Mouse (Mus musculus) intestine, embryonic 15.5 days (tissue): ENCODE results near the gene Rgs17. TPM values are rescaled to one million over a fixed set of nuclear protein-coding genes. Genes with fewer than 3 reads are reported as not detected.

Experiments
- ATAC-seq: fragments of 200-750 bp; cut with Nextera tagmentation; 2 replicates; pipeline ENCODE4 v1.8.0; 2017; ENCODE audit warnings: moderate TSS enrichment, moderate library complexity
- H3K27ac ChIP-seq: fragments of 300-500 bp; sonication (generic); 2 replicates; pipeline ENCODE4 v1.5.1; 2015; ENCODE audit warnings: mild to moderate bottlenecking, inconsistent platforms
- H3K27me3 ChIP-seq: fragments of 300-500 bp; sonication (generic); replicated peaks from 2 replicates; pipeline ENCODE4 v1.6.1; 2015; ENCODE audit warnings: inconsistent platforms
- H3K36me3 ChIP-seq: fragments of 300-500 bp; sonication (generic); 2 replicates; pipeline ENCODE4 v1.6.1; 2015; ENCODE audit warnings: inconsistent platforms
- H3K4me1 ChIP-seq: fragments of 300-500 bp; sonication (generic); replicated peaks from 2 replicates; pipeline ENCODE4 v1.6.1; 2015; ENCODE audit warnings: inconsistent platforms
- H3K4me2 ChIP-seq: fragments of 300-500 bp; sonication (generic); replicated peaks from 2 replicates; pipeline ENCODE4 v1.6.1; 2015; ENCODE audit warnings: mild to moderate bottlenecking, inconsistent platforms
- H3K4me3 ChIP-seq: fragments of 300-500 bp; sonication (generic); replicated peaks from 2 replicates; pipeline ENCODE4 v1.5.1; 2015; ENCODE audit warnings: inconsistent platforms
- H3K9ac ChIP-seq: fragments of 300-500 bp; sonication (generic); 2 replicates; pipeline ENCODE4 v1.6.1; 2015; ENCODE audit warnings: inconsistent platforms
- H3K9me3 ChIP-seq: fragments of 300-500 bp; sonication (generic); 2 replicates; pipeline ENCODE4 v1.6.1; 2016; ENCODE audit warnings: inconsistent platforms
- WGBS: fragments of 180-500 bp; shearing (Covaris S2); methylation state at CpG from one replicate; pipeline ENCODE4 v1.1.7; 2015; 5-methylcytosine and 5-hydroxymethylcytosine counted together
- polyA plus RNA-seq: library from polyadenylated mRNA; unstranded; fragments of >200 nt; fragmentation: Nextera tagmentation; extraction: Ambion mirVana; gene quantifications from 2 replicates; pipeline ENCODE4 v1.2.1, GENCODE M21; 2015

The Rgs17 gene
- polyA plus RNA-seq, 1 experiment from 2014 or later = 2.5 TPM

DNA sequence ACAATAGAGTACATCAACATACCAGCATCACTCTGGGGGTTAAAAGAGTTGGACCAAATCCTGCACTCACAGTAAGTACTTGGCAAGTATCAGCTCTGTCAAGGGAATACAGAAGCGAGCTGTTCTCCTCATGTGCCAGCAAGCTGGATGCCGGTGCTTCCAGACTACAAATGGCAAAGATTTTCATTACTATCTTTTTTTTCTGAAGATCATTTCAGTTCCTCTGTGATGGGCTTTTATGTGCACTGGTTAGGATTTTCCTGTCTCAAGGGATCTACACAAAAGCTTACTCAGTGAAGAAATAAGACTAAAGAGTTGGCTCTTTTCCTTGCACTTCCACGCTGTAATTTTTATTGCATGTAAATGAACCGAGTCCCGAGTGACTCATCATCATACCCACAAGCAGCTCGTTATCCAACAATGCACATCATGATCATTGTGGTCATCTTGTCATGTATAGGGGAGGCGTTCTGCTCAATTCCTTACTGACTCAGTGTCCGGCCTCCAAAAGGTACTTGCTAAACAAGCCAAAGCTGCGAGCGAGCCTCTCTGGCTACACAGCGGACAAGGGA is 54.1 kb downstream of the Rgs17 start:
- Histone ChIP-seq H3K27me3 (no peaks in the 10 kb centered on the region), H3K4me2 (no peak overlapping the region), H3K9ac (no peak overlapping the region), H3K4me1 (no peaks in the 10 kb centered on the region), H3K36me3 (no peaks in the 10 kb centered on the region), H3K4me3 (no peak overlapping the region), H3K9me3 (no peaks in the 10 kb centered on the region), H3K27ac (no peak overlapping the region)
- ATAC-seq = no peak
- 70% methylated on average over 11 of the region's 11 CpGs for WGBS

DNA sequence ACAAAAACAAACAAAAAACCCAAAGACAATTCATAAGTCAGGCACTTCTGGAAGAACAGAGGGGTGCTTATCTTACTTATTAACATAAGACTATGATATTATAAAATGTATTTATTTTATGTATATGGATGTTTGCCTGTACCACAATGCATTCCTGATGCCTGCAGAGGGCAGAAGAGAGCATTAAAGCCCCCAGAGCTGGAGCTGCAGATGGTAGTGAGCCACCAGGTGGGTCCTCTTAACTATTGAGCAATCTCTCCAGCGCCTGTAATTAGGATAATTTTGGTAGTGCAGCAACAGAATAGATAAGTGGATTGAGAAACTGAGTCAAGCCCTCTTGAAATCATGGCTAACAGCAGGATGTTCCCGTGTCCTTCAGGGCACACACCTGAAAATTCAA is 56.2 kb downstream of the Rgs17 start:
- no peak overlapping the region for H3K27ac ChIP-seq
- H3K4me3 ChIP-seq = no peak overlapping the region
- H3K27me3 ChIP-seq = no peaks in the 10 kb centered on the region
- H3K36me3 ChIP-seq = no peaks in the 10 kb centered on the region
- H3K9me3 ChIP-seq = no peaks in the 10 kb centered on the region
- no peak for ATAC-seq
- H3K4me1 ChIP-seq = no peaks in the 10 kb centered on the region
- H3K4me2 ChIP-seq = no peak overlapping the region
- no peak overlapping the region for H3K9ac ChIP-seq
- 59% methylated on average over 2 of the region's 2 CpGs for WGBS

DNA sequence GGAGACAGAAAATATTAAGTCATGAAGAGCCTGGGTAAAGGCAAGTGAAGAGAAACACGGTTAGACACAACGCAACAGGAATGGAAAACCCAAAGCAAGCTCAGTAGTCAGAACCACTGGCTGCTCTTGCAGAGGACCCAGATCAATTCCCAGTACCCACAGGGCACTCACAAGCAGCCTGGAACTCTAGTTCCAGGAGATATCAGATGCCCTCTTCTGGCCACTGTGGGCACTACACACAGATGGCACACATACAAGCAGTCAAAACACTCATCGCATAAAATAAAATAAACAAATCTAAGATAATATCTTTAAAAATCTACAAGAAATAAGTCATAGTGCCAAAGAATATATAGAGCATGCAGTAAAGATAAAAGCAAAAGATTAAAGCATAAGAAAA is 59.5 kb downstream of the Rgs17 start:
- 95% methylated on average over 3 of the region's 3 CpGs for WGBS
- Histone ChIP-seq H3K27me3 (no peaks in the 10 kb centered on the region), H3K4me2 (no peak overlapping the region), H3K9ac (no peak overlapping the region), H3K4me1 (no peaks in the 10 kb centered on the region), H3K36me3 (no peaks in the 10 kb centered on the region), H3K4me3 (no peak overlapping the region), H3K27ac (no peak overlapping the region), H3K9me3 (no peaks in the 10 kb centered on the region)
- no peak for ATAC-seq

DNA sequence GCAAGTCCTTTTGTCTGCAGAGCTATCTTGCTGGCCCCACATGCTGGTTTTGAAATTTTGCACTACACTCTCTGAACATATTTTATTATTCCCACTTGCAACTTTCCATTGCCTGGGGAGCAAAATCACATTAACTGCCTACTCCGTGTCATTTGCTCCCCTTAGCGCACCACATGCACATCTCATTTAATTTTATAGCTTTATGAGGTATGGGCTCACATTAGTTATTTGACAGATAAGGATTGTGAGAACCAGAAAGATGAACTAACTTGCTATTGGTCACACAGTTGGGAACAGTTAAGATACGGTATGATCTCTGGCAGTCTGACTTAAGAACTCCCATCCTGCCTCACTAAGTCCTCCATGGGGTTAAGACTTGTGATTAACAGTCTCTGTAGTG is 61.4 kb downstream of the Rgs17 start:
- H3K9me3 ChIP-seq = no peaks in the 10 kb centered on the region
- H3K4me2 ChIP-seq = no peak overlapping the region
- no peaks in the 10 kb centered on the region for H3K36me3 ChIP-seq
- 80% methylated on average over 3 of the region's 3 CpGs for WGBS
- H3K27ac ChIP-seq = no peak overlapping the region
- no peak for ATAC-seq
- no peak overlapping the region for H3K9ac ChIP-seq
- H3K27me3 ChIP-seq = no peaks in the 10 kb centered on the region
- no peak overlapping the region for H3K4me3 ChIP-seq
- H3K4me1 ChIP-seq = no peaks in the 10 kb centered on the region

DNA sequence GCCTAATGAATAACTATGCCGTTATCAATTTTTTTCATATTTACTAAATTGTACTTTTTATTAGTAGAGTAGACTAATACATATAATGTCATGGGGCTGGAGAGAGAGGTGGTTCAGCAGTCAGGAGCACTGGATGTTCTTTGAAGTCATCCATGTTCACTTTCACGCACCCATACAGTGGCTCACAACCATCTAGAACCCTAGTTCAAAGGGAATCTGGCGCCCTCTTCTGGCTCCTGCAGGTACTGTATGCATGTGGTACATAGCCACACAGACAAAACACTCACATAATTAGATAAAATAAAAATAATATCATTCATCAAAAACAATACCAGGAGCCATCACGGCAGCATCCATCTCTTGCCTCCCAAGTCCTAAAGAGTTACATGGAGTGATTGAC is 62.5 kb downstream of the Rgs17 start:
- no peaks in the 10 kb centered on the region for H3K36me3 ChIP-seq
- H3K27me3 ChIP-seq = no peaks in the 10 kb centered on the region
- no peak overlapping the region for H3K9ac ChIP-seq
- no peak for ATAC-seq
- no peak overlapping the region for H3K4me3 ChIP-seq
- H3K4me1 ChIP-seq = no peaks in the 10 kb centered on the region
- H3K27ac ChIP-seq = no peak overlapping the region
- 74% methylated on average over 4 of the region's 4 CpGs for WGBS
- H3K9me3 ChIP-seq = no peaks in the 10 kb centered on the region
- no peak overlapping the region for H3K4me2 ChIP-seq

DNA sequence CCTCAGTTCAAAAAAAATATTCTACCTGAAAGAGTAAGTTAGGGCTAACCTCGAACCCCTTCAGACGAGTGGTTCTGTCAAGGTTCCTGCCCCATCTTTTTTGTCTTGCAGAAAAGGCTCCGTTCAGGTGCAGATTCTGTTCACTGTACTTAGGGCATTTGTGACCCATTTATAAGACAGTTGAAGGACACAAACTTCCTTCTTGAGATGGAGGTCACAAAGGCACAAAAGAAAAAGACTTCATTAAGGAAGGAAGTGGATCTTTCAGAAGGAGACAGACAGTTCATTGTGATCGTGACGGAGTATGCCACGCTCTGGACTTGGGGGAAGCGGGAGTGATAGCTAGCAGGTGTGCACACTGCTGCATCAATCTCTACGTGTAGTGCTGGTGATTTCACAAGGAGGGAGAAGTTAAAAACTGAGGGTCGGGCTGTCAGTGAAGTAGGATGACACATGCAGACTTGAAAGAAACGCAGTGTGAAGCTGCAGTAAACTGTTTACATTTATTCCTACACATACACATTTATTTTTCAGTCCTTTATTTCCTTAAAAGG is 64.1 kb downstream of the Rgs17 start:
- ATAC-seq = no peak
- H3K4me2 ChIP-seq = no peak overlapping the region

DNA sequence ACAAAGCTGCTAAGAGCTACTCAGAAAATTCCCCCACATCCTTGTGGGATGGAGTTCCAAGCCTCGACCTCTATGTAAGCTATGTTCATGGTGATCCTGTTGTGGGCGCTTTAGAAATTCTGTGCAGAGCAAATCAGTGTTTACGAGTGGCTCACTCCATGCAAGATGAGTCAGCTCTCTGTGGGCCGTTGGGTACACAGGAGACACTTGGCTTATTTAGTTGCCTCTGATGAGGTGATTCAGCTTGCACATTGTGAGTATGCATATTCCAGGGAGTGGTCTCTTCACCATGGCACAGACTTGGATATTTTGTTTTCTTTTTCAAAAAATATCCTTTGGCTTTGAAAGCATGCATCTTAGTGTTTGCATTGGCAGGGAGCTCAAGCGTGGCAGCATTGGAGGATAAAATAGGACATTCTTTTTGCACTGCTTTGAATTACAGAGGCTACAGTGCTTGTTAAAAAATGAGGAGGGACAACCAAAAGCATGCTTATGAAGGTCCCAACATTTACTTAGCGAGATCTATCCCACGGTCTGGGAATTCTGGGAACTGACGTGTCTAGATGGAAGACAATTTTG is 68.8 kb downstream of the Rgs17 start:
- Histone ChIP-seq H3K4me3 (no peak overlapping the region), H3K27ac (no peak overlapping the region), H3K9ac (no peak overlapping the region), H3K4me2 (no peak overlapping the region), H3K36me3 (no peaks in the 10 kb centered on the region), H3K27me3 (no peaks in the 10 kb centered on the region), H3K4me1 (no peaks in the 10 kb centered on the region), H3K9me3 (no peaks in the 10 kb centered on the region)
- no peak for ATAC-seq
- WGBS = 85% methylated on average over 8 of the region's 8 CpGs

More for the DNA sequence above, 64.1 kb downstream of the Rgs17 start:
- Histone ChIP-seq H3K4me3 (no peak overlapping the region), H3K9ac (no peak overlapping the region), H3K9me3 (no peaks in the 10 kb centered on the region), H3K36me3 (no peaks in the 10 kb centered on the region), H3K4me1 (no peaks in the 10 kb centered on the region), H3K27me3 (no peaks in the 10 kb centered on the region), H3K27ac (no peak overlapping the region)
- WGBS = 48% methylated on average over 10 of the region's 10 CpGs

DNA sequence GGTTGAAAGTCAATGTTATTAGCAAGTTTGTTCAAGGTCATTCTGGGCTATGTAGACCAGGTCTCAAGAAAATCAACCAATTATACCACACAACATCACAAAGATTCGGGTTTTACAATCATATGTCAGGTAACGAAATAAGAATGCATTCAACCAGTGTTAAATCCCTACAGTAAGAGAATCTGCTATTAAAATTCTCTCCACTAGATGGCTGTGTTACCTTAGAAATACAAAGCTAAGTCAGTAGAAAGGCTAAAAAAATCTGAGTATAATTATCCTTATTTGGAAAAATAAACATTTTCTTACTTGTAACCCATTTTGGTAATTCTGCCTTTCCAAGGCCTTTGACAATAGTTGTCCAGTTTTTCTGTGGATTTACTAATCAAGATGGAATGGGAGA is 75.3 kb downstream of the Rgs17 start:
- Histone ChIP-seq H3K27ac (no peak overlapping the region), H3K4me1 (no peaks in the 10 kb centered on the region), H3K4me3 (no peak overlapping the region), H3K4me2 (no peak overlapping the region), H3K36me3 (no peaks in the 10 kb centered on the region), H3K9me3 (no peaks in the 10 kb centered on the region), H3K27me3 (no peaks in the 10 kb centered on the region), H3K9ac (no peak overlapping the region)
- WGBS = 38% methylated on average over 2 of the region's 2 CpGs
- no peak for ATAC-seq

DNA sequence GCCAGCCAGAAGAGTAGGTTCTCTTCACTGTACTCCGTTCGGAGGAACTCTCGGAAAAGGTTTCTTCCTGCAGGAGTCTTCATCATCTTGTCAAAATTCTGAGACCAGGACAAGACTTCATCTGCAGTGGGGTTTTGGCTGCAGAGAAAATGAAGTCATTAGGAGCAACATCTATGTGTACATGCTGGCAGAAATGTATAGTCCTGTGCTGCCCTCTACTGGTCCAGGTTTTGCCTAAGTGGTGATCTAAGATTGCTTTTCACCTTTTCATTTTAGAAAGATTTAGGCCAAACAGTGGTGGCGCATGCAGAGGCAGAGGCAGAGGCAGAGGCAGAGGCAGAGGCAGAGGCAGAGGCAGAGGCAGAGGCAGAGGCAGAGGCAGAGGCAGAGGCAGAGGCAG is 80.8 kb downstream of the Rgs17 start:
- 75% methylated on average over 4 of the region's 4 CpGs for WGBS
- Histone ChIP-seq H3K4me1 (no peaks in the 10 kb centered on the region), H3K4me2 (no peak overlapping the region), H3K27me3 (no peaks in the 10 kb centered on the region), H3K9ac (no peak overlapping the region), H3K27ac (no peak overlapping the region), H3K4me3 (no peak overlapping the region), H3K36me3 (no peaks in the 10 kb centered on the region), H3K9me3 (no peaks in the 10 kb centered on the region)
- no peak for ATAC-seq

DNA sequence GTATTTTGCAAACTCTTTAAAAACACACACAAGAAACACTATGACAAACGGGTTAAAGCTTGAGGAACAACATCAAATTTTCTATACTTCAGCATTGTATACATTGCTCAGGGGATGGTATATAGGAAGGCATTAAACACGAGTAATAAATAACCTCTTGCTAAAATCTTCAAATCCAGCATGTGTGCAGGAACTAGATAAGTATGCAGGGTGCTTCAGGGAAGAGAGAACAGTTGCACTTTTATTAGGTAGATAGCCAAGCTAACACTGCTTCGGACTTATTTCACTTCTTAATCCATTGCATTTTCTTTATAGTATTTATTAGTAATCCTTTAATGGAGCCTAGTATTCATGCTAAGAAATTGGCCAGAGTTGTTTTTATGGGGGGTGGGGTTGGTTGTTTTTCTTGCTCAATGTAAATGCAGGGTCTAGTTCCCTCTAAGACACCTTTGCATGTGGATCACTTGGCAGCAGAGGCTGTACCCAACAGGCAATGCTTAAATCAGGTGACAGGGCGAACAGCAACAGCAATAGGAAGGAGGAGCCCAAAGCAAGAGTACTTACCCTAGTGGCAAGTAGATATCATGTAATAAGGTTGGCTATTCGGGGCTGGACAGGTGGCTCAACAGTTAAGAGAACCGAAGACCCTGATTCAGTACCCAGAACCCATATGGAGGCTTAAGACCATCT is 95.7 kb downstream of the Rgs17 start:
- no peak for ATAC-seq
- Histone ChIP-seq H3K27ac (no peak overlapping the region), H3K27me3 (no peaks in the 10 kb centered on the region), H3K4me2 (no peak overlapping the region), H3K4me1 (peaks cover 12% of the 10 kb centered on the region), H3K9me3 (no peaks in the 10 kb centered on the region), H3K9ac (no peak overlapping the region), H3K36me3 (no peaks in the 10 kb centered on the region), H3K4me3 (no peak overlapping the region)
- 74% methylated on average over 6 of the region's 6 CpGs for WGBS

DNA sequence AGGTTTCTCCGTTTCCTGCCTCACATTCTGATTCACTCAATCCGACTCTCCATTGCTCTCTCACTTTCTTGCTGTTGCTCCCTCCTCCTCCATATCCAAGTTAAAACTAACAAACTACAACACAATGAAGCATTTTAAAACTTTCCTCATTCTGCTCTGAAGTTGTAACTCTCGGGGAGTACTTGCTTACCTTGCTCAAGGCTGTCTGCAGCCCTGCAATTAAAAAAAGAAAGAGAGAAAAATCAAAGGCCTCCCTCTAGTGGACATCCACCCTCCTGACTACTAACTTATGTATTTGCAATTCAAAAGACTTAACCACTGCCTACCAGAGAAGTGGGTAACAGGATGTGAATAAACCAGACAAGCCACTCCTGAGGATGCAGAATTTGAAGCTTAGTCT is 97.4 kb downstream of the Rgs17 start:
- Histone ChIP-seq H3K36me3 (no peaks in the 10 kb centered on the region), H3K9me3 (no peaks in the 10 kb centered on the region), H3K9ac (peak overlapping the region; percentile 33; the same call in 1 of the 2 replicates), H3K4me2 (peak overlapping the region; percentile 72), H3K27ac (peak overlapping the region; percentile 94), H3K4me3 (peak overlapping the region; percentile 87), H3K27me3 (no peaks in the 10 kb centered on the region), H3K4me1 (peaks cover 12% of the 10 kb centered on the region)
- under 1% methylated on average over 3 of the region's 3 CpGs for WGBS
- peak; percentile 24 for ATAC-seq

DNA sequence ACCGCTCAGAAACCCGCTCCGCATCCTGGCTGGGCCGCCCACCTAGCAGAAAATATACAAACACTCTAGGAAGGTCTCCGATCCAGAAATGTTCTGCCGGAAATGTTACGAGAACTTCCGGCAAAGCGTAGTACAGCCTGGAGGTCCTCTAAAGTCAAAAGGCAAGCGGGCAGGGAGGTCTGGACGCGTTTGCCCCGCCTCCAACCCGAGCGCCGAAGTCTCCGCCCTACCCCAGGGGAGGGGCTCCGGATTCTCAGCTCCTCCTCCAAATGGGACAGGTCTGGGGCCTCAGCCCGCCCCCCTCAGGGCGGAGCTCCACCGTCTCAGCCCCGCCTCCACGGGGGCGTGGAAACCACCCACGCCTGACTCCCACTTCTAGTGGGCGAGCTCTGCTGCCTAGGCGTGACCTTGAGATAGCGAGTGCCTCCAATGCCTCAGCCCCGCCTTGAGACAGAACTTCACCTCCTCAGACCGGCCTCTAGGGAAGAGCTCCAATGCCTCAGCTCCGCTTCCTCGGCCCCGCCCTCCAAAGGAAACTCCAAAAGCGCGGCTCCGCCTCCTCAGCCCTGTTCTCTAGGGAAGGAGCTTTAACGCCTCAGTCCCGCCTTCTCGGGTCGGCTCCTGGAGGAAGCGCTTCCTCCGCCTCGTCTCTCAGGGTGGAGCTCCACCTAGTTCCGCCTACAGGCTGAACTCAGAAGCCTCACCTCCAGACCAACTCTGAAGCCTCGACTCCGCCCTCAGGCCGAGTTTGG is 98.3 kb downstream of the Rgs17 start, which contains the start of gene Mtrf1l:
TSS of gene Mtrf1l (minus strand) at position 171 of the 752 bp plus-strand sequence.
- H3K4me2 ChIP-seq = peak within 1 kb of the TSS; percentile 72
- peak within 1 kb of the TSS; percentile 94 for H3K27ac ChIP-seq
- peak within 1 kb of the TSS; percentile 87 for H3K4me3 ChIP-seq
- peak within 1 kb of the TSS; percentile 86 for H3K9ac ChIP-seq
- no peaks in the 10 kb centered on the region for H3K27me3 ChIP-seq
- no peaks in the 10 kb centered on the region for H3K9me3 ChIP-seq
- ATAC-seq = peak; percentile 97
- H3K36me3 ChIP-seq = no peaks in the 10 kb centered on the region
- H3K4me1 ChIP-seq = peaks cover 12% of the 10 kb centered on the region
- whole genome bisulfite sequencing = under 1% methylated on average over 47 of the region's 47 CpGs
